Mouse (Mus musculus) granulocyte monocyte progenitor cell, adult 5-6 weeks (primary cell): ENCODE data around the gene Trim65. TPM values are rescaled to one million over a fixed set of nuclear protein-coding genes. Genes with fewer than 3 reads are reported as not detected.

Experiments
- ATAC-seq: replicated peaks from 2 replicates; pipeline ENCODE4 v1.8.0; 2016; ENCODE audit warnings: mild to moderate bottlenecking, moderate TSS enrichment, inconsistent platforms; ENCODE audit not compliant: poor library complexity, severe bottlenecking
- total RNA-seq, 2 experiments: library from RNA; stranded (forward) in 1 of 2; stranded (reverse) in 1 of 2; fragments of 200-712, 200-1000 nt in 1 of 2; fragments of >200 nt in 1 of 2; fragmentation: Nextera tagmentation in 1 of 2; gene quantifications; 2 replicates each; pipeline ENCODE4 v1.2.3; 2014 to 2017

The Trim65 gene
- total RNA-seq (2014; fragmentation: Nextera tagmentation) (11.6 and 18.1 TPM in 2 replicates), total RNA-seq (2017) (3.7 and 7.0 TPM in 2 replicates)

- peak; percentile 72 for ATAC-seq
These were observed at the start of gene Trim65 for GRCm38 (mm10) chr11:116130488-116131205. Gene Trim65, minus strand, starts transcription at chr11:116131128.

DNA sequence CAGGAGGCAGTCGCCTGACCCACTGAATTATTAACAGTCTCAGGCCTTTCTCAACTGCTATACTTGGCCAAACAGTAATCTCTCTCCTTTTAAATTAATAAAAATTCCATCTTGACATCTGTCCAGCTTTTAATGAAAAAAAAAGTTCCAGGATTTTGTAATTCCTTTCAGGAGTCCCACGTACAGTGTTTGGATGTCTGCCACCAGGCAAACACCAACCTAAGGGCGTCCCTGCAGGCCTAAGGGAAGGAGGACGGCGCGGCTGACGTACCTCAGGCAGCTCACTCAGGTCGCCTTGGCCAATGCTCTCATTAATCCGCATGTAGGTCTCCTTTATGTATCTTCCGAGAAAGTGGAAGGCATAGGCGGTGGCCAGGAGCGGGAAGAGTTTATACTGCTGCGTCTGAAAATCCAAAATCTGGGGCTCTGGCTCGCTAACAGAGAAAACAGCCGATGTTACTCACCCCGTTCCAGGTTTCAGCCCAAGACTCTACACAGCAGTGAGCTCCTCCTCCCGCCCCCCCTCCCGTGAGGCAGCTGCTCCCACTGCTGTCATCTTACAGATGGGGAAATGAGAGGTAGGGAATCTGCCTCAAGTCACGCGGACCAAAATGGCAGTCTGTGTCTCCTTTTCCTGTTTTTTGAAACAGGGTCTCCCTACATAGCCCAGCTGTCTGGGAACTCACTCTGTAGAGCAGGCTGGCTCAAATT lies 47.6 kb upstream of the Trim65 start:
- no peak for ATAC-seq

GRCm38 (mm10) chr11:116176010-116176409 lies 45.1 kb upstream of the Trim65 start:
- no peak for ATAC-seq

- no peak for ATAC-seq
These were observed 44.0 kb upstream of the Trim65 start for GRCm38 (mm10) chr11:116174775-116175448.

DNA sequence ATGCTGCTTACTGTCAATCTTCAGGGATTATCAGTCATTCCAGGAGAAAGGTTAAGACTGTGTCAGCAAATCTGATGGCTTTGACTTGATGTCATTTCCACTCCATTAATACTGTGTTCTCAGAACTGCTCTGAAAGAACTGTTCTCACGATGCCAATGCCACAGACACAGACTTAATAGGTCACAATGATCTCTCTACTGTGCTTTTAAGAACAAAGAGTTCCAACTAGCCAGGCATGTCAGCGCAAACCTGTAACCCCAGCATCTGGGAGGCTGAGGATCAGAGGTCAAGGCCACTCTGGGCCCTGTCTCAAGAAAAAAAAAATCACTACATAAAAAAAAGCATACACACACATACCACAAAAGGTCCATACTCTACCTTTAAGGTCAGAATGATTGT lies 41.0 kb upstream of the Trim65 start:
- ATAC-seq: no peak

DNA sequence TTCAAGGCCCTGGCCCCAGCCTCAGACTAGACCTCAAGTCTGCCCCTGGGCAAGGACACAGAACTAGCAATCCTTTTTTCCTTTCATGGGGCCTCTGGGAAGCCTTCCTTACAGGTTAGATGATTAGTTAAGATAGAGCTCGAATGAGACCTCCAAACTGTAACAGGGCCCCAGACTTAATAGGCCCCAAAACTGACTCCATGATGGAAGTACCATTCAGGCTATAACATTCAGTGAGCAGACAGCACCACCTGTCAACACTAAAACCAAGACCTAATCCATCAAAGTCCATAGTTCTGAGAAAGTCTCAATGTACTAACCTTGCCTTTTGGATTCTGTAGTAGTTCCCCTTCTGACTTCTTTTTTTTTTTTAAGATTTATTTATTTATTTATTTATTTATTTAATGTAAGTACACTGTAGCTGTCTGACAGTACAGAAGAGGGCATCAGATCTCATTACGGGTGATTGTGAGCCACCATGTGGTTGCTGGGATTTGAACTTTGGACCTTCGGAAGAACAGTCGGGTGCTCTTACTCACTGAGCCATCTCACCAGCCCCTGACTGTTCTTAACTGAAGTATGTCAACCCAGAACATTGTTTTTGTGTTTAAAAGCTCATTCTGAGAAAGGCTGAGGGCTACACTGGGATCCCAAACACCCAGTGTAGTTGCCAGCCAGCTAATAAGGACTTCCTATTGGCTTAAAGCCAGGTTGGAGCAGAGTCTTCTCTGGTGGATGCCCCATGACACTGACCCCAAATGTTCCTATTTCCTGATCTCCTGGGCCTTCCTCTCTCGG lies 39.3 kb upstream of the Trim65 start:
- no peak for ATAC-seq

DNA sequence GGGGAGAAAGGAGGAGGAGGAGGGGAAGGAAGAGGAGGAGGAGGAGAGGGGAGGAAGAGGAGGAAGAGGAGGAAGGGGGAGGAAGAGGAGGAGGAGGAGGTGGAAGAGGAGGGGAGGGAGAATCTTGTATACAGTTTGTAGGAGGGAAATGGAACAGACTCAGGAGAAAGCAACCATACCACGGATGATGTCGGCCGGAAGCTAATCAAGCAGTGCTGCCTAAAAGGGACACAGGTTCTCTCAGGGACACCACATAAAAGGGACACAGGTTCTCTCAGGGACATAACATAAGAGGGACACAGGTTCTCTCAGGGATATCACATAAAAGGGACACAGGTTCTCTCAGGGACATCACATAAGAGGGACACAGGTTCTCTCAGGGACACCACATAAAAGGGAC lies 38.3 kb upstream of the Trim65 start:
- no peak for ATAC-seq

- ATAC-seq: peak; percentile 99
These were observed 37.0 kb upstream of the Trim65 start, which contains the start of gene Fbf1 for GRCm38 (mm10) chr11:116167884-116168439. Gene Fbf1, minus strand, starts transcription at chr11:116168166.

GRCm38 (mm10) chr11:116167232-116167631 lies 36.3 kb upstream of the Trim65 start:
- ATAC-seq: 0 out of 2 replicates have a peak, but pooled peaks have one; percentile 14

- ATAC-seq: no peak
These were observed 32.1 kb upstream of the Trim65 start for GRCm38 (mm10) chr11:116163002-116163401.

- ATAC-seq: no peak
These were observed 31.2 kb upstream of the Trim65 start for GRCm38 (mm10) chr11:116162146-116162545.

DNA sequence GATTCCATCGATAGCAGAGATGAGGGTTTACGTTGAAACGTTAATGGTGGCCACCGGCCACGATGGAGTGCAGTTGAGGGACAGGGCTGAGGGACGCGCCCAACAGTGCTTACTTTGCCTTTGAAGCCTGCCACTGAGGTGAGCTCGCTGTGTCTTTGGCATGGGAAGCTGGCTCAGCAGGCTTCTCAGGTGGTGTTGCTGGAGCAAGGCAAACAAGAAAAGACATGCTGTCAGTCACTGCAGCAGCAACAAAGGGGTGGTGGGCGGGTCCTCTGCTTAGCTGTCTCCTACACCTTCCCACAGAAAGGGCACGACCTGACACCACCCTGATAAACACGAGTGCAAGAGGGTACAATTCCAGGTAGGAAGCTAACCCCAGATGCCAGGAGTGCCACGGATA lies 30.4 kb upstream of the Trim65 start:
- ATAC-seq: no peak

- ATAC-seq: no peak
These were observed 20.0 kb upstream of the Trim65 start for GRCm38 (mm10) chr11:116150960-116151359.

DNA sequence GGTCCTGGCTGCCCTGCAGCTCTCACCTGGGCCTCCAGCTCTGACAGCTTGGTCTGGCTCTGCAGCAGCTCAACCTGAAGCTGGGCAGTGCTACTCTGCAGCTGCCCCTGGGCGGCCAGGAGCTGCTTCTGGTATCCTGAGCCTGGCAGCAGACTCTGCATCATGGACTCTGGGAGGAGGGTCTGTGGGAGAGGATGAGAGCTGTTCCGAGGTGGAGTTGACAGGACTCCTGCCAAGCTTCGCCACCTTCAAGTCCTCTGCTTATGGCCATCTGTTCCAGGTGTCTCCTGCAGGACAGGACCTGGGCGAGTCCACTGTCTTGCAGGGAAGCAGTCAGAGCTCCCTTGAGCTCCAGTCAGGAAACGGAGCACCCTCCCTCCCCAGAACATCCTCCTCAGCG lies 18.4 kb upstream of the Trim65 start:
- no peak for ATAC-seq

DNA sequence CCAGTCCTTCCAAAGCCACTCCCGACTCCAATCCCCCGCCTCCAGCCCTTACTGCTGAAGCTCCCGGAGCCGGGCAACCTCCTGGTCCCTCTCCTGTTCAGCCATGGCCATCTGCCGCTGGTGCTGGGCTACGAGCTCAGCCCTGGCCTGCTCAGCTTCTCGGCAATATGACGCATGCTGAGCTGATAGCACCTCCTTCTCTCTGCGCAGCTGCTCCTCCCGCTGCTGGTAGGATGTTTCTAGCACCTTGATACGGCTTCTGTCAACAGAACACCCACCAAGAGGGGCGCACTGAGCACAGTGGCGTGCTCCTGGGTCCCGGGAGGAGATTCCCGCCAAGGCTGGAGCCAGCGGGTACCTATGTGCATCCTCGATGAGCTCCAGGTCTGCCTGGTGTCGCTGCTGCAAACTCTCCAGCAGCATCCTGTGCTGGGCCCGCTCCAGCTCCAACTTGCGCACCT lies 17.9 kb upstream of the Trim65 start:
- ATAC-seq: no peak

DNA sequence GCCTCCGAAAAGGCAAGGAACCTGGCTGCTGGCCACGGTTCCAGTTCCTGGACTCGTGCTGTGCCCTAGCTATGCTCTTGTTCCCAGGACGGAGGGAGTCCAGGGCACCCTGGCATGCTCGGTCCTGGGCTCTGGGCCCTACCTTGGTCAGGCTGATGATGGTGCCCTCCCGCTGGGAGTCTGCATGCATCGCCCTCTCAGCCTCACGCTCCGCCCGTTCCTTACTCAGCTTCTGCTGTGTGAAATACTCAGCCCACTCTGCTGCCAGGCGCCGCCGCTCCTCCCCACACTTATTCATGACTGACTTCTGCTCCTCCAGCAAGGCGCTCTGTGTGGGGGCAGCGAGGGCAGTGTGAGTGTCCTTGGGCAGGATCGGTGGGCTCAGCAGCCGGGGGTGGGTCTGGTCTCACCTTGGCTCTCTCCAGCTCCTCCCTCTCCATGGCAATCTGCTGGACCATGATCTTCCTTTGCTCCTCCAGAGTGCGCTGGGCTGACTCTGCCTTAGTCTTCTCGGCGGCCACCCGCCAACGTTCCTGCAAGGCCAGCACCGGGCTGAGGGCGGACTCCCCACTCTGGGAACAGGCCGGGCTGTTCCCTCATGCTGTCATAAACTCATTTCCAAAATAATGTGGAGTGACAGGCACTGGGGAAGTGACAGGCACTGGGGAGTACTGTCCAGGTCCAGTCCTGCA lies 15.5 kb upstream of the Trim65 start:
- no peak for ATAC-seq

DNA sequence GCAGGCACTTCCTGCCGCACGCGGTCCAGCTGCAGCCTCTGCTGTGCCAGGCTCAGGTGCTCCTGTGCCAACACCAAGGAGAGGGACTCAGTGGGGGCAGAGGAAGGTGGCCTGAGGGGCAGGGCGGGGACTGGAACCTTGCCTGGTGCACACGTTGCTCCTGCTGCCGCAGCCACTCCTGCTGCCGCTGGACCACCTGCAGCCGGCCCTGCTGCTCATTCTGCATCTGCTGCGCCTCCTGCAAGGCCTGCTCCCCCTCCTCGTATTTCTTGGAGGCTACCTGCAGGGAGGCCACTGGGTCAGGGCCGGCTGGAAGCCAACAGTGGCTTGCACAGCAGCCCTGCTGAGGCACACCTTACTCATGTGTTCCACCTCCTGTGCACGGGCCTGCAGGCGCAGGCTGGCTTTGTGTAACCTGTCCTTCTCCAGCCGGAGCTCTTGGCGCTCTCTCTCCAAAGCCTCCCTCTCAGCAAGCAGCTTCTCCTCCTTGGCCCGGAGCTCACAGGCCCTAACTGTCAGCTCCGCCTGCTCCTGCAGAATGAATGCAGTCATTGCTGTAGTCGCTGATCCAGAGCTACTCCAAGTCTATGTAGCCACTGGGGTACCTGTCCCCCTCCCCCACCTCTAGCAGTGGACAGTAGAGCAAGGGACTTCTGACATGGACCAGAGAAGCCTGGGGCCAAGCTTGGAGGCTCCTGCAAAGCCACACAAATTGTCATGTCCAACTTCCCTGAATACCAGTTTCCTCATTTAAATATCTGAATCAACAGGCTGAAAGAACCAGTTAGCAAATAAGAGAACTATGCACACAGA lies 14.8 kb upstream of the Trim65 start:
- ATAC-seq: peak; percentile 27; the same call in 1 of the 2 replicates

DNA sequence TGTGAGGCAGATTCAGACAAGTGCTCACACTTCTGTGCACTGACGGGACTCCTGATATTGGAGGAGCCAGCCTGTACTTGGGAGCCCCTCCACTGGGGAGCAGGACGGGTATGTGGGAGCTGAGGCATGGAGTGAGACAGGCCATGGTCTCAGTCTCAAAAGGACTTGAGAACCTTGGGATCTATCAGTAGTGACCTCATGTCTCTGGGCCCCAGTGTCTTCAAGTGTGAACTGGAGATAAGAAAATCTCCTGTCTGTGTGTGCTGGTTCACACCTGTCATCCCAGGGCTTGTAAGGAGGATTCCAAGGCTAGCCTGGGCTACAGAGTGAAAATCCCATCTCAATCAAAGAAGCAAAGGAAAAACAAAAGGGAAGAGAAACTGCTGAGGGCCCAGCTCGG lies 12.5 kb upstream of the Trim65 start:
- ATAC-seq: no peak
